Mouse (Mus musculus): ENCODE data around the gene Nacc1. TPM values are rescaled to one million over a fixed set of nuclear protein-coding genes. Genes with fewer than 3 reads are reported as not detected.

Gene Nacc1
- polyA plus RNA-seq, 1 experiment from 2014 or later, result 109 TPM

DNA sequence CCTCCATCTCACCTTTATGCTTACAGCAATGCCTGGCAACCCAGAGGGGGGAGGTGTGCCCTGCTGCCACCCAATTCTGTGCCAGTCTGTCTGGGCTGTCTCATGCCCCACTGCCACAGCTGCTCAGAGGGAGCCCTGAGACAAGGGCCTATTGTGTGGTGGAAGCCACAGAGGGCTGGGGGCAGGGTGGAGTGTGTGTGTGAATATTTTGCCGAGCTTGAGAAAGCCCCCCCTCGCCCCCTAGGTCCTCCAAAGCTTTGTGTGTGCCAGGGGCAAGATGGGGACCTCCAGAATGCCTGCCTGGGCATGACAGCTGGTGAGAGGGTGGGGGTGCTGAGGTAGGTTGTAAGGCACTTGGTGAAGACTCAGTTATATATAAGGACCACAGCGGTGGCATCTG is 40.8 kb upstream of the Nacc1 start:
- DNase-seq (ENCODE audit: low read depth, low spot score) (no peak), ATAC-seq (no peak)
- POLR2A ChIA-PET, result no interaction called here
- no peak for TF ChIP-seq CTCF (IDR thresholded peaks at IDR 0.05)
- CTCF ChIA-PET, result interaction anchor here (1.2 to 2.7 kb wide), 3 partner anchors 9 to 20 kb away, joined by 3 to 10 read pairs (median 6); no protein-coding TSS in a partner anchor
- in situ Hi-C loops (cut with MboI; ENCODE audit: low pct_unique_long_range_greater_than_20kb), result no loop called here
- H3K27me3 ChIP-seq, result no peaks in the 10 kb centered on the region

DNA sequence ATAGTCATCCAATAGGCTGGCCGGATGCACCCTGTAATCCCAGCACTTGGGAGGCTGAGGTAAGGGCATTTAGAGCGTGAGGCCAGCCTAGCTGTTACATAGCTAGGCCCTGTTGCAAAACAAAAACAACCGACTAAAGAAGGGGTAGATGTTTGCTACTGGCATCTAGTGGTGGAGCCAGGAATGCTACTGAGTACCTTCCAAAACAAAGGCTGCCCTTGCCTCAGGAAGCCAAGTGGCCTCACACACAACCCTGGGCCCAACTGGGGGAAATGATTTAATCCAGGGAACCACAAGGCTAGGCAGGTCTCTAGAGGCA is 38.2 kb upstream of the Nacc1 start:
- POLR2A ChIA-PET, result no interaction called here
- TF ChIP-seq CTCF (IDR thresholded peaks at IDR 0.05), result no peak
- CTCF ChIA-PET, result interaction anchor here (1.0 to 2.7 kb wide), 7 partner anchors 12 to 90 kb away, joined by 4 to 14 read pairs (median 5); no protein-coding TSS in a partner anchor
- in situ Hi-C loops (cut with MboI; ENCODE audit: low pct_unique_long_range_greater_than_20kb), result no loop called here
- DNase-seq (ENCODE audit: low read depth, low spot score), result no peak
- ATAC-seq, result peak; percentile 65
- H3K27me3 ChIP-seq, result no peaks in the 10 kb centered on the region

- CTCF ChIA-PET, result interaction anchor here (1.0 to 2.7 kb wide), 7 partner anchors 12 to 90 kb away, joined by 4 to 14 read pairs (median 5); no protein-coding TSS in a partner anchor
- TF ChIP-seq CTCF (IDR thresholded peaks at IDR 0.05), result no peak
- POLR2A ChIA-PET, result interaction anchor here (0.5 to 0.6 kb wide), 2 partner anchors 45 to 311 kb away, joined by 3 to 7 read pairs; partner anchors contain the start of gene Tnpo2
- ATAC-seq (no peak), DNase-seq (ENCODE audit: low read depth, low spot score) (no peak)
- no peaks in the 10 kb centered on the region for H3K27me3 ChIP-seq
- in situ Hi-C loops (cut with MboI; ENCODE audit: low pct_unique_long_range_greater_than_20kb), result no loop called here
Measured at GRCm38 (mm10) chr8:84725246-84725940, 37.7 kb upstream of the Nacc1 start.

DNA sequence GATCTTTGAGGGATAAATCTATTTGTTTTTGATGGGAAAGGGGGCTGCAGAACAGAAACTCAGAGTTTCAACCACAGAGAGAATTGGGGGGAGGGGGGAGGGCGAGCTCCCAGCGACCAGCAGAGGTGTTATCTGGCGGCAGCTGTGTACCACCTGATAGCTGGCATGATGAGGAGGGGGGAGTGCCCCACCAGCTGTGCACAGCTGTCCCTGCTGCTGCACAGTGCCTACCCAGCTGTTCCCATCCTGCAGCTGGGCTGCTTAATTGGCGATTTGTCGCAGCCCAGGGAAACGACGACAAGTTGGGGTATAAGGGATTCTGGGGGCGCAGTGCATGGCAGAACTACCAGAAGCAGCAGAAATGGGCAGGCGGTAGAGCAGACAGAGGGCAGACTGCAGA is 37.0 kb upstream of the Nacc1 start:
- in situ Hi-C loops (cut with MboI; ENCODE audit: low pct_unique_long_range_greater_than_20kb), result no loop called here
- no peak for DNase-seq (ENCODE audit: low read depth, low spot score)
- ChIA-PET CTCF (interaction anchor here (1.2 to 2.7 kb wide), 5 partner anchors 12 to 91 kb away, joined by 4 to 14 read pairs (median 6); no protein-coding TSS in a partner anchor), POLR2A (interaction anchor here (0.5 kb wide), 1 partner anchor 46 kb away, joined by 7 read pairs; no protein-coding TSS in a partner anchor)
- no peak for TF ChIP-seq CTCF (IDR thresholded peaks at IDR 0.05)
- ATAC-seq, result no peak
- no peaks in the 10 kb centered on the region for H3K27me3 ChIP-seq

- no peak for TF ChIP-seq CTCF (IDR thresholded peaks at IDR 0.05)
- in situ Hi-C loops (cut with MboI; ENCODE audit: low pct_unique_long_range_greater_than_20kb), result no loop called here
- DNase-seq (ENCODE audit: low read depth, low spot score) (no peak), ATAC-seq (no peak)
- ChIA-PET POLR2A (no interaction called here), CTCF (interaction anchor here (1.8 kb wide), 1 partner anchor 12 kb away, joined by 4 read pairs; no protein-coding TSS in a partner anchor)
- no peaks in the 10 kb centered on the region for H3K27me3 ChIP-seq
Measured at GRCm38 (mm10) chr8:84723571-84723900, 35.9 kb upstream of the Nacc1 start.

DNA sequence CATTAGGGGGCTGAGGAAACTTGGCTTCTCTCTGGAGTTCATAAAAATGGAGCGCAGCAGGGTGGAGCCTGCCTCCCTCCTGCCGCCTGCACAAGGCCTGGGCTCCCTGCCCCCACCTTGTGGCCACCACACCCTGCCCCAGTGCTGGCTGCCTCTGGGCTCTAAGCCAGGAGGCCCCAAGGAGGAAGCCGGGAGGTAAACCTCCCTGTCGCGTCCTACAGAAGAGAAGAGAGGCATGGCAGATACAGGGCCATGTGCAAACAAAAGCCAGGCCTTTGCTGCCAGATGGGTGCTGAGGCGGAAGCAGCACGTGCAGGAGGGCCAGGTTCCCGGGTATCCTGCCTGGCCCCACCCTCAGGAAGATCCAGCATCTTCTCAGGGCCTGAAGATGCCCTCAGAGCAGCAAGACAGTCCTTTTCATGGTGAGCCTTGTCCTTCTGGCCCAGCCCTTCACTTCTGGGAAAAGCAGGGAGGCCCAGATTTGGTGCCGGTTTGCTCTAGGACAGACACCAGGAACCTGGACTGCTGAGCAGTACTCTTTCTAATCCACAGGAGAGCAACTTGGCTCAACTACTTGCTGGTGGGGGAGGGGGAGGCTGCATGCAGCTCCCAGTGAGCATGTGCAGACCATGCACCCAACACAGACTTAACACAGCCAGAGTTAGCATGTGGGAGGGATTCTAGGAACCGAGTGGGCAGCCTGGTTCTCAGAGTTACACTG is 35.3 kb upstream of the Nacc1 start, which contains the start of gene G430095P16Rik:
Gene G430095P16Rik (plus strand): TSS at position 158 of the 721 bp plus-strand sequence.
- ATAC-seq (peak; percentile 37), DNase-seq (ENCODE audit: low read depth, low spot score) (no peak)
- POLR2A ChIA-PET, result no interaction called here
- no peaks in the 10 kb centered on the region for H3K27me3 ChIP-seq
- CTCF ChIA-PET, result interaction anchor here (1.8 kb wide), 1 partner anchor 12 kb away, joined by 4 read pairs; no protein-coding TSS in a partner anchor
- no peak for TF ChIP-seq CTCF (IDR thresholded peaks at IDR 0.05)
- in situ Hi-C loops (cut with MboI; ENCODE audit: low pct_unique_long_range_greater_than_20kb), result no loop called here

- ATAC-seq (no peak), DNase-seq (ENCODE audit: low read depth, low spot score) (no peak)
- ChIA-PET POLR2A (no interaction called here), CTCF (interaction anchor here (1.8 kb wide), 1 partner anchor 11 kb away, joined by 4 read pairs; no protein-coding TSS in a partner anchor)
- in situ Hi-C loops (cut with MboI; ENCODE audit: low pct_unique_long_range_greater_than_20kb), result no loop called here
- no peaks in the 10 kb centered on the region for H3K27me3 ChIP-seq
- no peak for TF ChIP-seq CTCF (IDR thresholded peaks at IDR 0.05)
Measured at GRCm38 (mm10) chr8:84722530-84722849, 34.8 kb upstream of the Nacc1 start.

DNA sequence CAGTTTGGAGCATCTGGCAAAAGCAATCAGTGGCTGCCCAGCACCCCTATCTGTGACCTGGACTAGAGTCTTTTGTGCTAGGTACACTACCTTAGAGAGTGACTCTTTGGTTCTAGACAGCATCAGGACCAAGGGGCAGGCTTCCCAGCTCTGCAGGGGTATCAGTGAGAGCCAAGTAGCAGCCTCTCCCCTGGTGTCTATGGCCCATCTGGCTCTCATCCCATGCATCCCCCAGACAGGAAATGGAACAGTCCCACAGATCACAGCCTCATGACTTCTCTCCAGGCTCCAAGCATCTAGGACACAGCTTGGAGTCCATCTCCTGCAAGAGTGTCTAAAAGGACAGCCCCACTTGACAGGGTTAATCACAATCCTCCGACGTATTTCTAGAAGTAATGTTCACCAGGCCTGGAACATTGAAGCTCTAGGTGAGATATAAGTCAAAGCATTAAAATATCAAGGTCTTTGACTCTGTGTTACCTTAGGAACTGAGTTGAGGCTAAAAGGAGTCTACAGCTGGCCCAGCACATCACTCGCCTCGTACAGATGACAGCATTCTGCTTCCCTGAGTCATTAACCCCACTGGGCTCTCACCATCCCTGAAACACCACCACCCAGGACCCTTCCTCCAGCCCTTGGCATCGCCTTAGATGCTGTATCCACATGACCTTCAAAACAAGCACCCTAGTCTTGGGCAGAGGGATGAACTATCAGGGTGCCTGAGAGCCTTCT is 31.5 kb upstream of the Nacc1 start:
- ChIA-PET POLR2A (no interaction called here), CTCF (interaction anchor here (1.1 kb wide), 1 partner anchor 79 kb away, joined by 3 read pairs; no protein-coding TSS in a partner anchor)
- ATAC-seq (no peak), DNase-seq (ENCODE audit: low read depth, low spot score) (no peak)
- in situ Hi-C loops (cut with MboI; ENCODE audit: low pct_unique_long_range_greater_than_20kb), result no loop called here
- no peak for TF ChIP-seq CTCF (IDR thresholded peaks at IDR 0.05)
- H3K27me3 ChIP-seq, result no peaks in the 10 kb centered on the region

DNA sequence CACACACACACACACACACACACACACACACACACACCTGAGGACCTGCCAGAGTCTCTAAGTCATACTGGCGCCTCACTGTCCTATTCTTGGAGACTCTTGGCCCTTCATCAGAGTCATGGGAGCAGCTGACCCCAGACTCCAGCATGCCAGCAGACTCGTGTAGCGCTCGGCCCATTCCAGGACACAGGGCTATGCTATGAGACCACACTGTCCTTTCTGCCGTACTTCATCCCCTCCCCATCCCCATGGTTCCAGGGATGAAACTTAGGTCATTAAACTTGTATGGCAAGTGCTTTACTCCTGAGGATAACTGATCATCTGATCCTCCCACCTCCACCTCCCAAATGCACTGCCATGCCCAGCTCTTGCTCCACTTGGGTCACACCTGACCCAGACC is 30.8 kb upstream of the Nacc1 start:
- H3K27me3 ChIP-seq, result no peaks in the 10 kb centered on the region
- TF ChIP-seq CTCF (IDR thresholded peaks at IDR 0.05), result no peak
- POLR2A ChIA-PET, result interaction anchor here (0.6 kb wide), 1 partner anchor 20 kb away, joined by 3 read pairs; no protein-coding TSS in a partner anchor
- ATAC-seq (no peak), DNase-seq (ENCODE audit: low read depth, low spot score) (no peak)
- CTCF ChIA-PET, result interaction anchor here (1.1 to 1.7 kb wide), 2 partner anchors 19 to 79 kb away, joined by 3 to 6 read pairs; no protein-coding TSS in a partner anchor
- in situ Hi-C loops (cut with MboI; ENCODE audit: low pct_unique_long_range_greater_than_20kb), result no loop called here

GRCm38 (mm10) chr8:84716790-84717189 is 29.1 kb upstream of the Nacc1 start:
- POLR2A ChIA-PET, result no interaction called here
- ATAC-seq (no peak), DNase-seq (ENCODE audit: low read depth, low spot score) (no peak)
- TF ChIP-seq CTCF (IDR thresholded peaks at IDR 0.05), result no peak
- in situ Hi-C loops (cut with MboI; ENCODE audit: low pct_unique_long_range_greater_than_20kb), result no loop called here
- no peaks in the 10 kb centered on the region for H3K27me3 ChIP-seq
- CTCF ChIA-PET, result interaction anchor here (1.7 kb wide), 1 partner anchor 21 kb away, joined by 6 read pairs; no protein-coding TSS in a partner anchor

Data from Patski (cell line).